Mouse (Mus musculus): ENCODE measurements at regions not wholly inside any gene's neighbourhood (a gene's known extent, or its start where the extent isn't known, plus 50 kb on each side); places are given as distances from the start of the nearest gene placed in this dataset.

DNA sequence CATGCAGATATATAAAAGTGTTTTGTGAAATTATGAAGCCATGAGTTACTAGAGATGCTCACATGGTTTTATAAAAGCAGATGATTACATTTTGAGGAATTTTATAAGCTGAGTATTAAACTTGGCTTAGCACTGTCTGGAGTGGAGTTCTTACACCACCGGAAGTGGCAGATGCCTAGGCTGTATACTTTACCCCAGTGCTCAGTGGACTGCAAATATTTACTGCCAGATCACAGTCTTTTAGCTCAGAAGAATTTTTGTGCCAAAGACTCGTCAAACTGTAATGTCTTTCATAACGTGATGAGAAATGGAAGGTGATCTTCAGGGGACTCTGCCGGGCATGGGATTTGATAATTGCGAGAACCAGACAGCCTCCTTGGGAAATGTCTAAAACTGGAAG, 136.1 kb upstream of the 9330182O14Rik start:
- no peaks in the 10 kb centered on the region for H3K4me1 ChIP-seq (ENCODE audit: control insufficient read depth, insufficient read depth, low read length)
- H3K27ac ChIP-seq (ENCODE audit: low read depth, low read length): no peak overlapping the region
- ATAC-seq (ENCODE audit: low FRiP score) (no peak), DNase-seq (ENCODE audit: low spot score, missing footprints) (no peak)
- WGBS: 84% methylated on average over 5 of the region's 5 CpGs
- no peak overlapping the region for H3K9ac ChIP-seq (ENCODE audit: low read length)
- H3K36me3 ChIP-seq (ENCODE audit: control insufficient read depth, insufficient read depth, low read length): no peaks in the 10 kb centered on the region
- H3K4me3 ChIP-seq (ENCODE audit: low read depth, low read length): no peak overlapping the region
- no peaks in the 10 kb centered on the region for H3K9me3 ChIP-seq (ENCODE audit: control insufficient read depth, low read length)
- H3K27me3 ChIP-seq (ENCODE audit: control insufficient read depth, insufficient read depth, low read length): no peaks in the 10 kb centered on the region
- no peak overlapping the region for H3K4me2 ChIP-seq

DNA sequence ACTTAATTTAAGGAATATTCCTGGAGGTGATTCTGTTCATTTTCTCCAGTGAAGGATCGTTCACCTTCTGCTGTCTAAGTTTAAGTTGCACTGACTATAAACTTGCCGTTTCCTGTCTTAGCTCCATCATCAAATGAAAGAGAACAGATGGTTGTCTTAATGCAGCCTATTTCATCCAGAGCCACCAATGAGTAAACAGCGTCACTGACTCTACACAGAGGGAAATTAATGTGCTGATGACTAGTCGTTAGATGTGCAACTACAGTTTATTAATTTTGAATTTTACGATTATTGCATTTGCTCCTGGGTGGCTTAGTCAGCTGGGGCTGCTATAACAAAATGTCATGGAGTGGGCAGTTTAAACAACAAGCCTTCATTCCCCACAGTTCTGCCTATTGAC, 134.1 kb upstream of the 9330182O14Rik start:
- Histone ChIP-seq H3K9ac (ENCODE audit: low read length) (no peak overlapping the region), H3K4me2 (no peak overlapping the region), H3K27ac (ENCODE audit: low read depth, low read length) (no peak overlapping the region), H3K36me3 (ENCODE audit: control insufficient read depth, insufficient read depth, low read length) (no peaks in the 10 kb centered on the region), H3K27me3 (ENCODE audit: control insufficient read depth, insufficient read depth, low read length) (no peaks in the 10 kb centered on the region), H3K4me3 (ENCODE audit: low read depth, low read length) (no peak overlapping the region), H3K4me1 (ENCODE audit: control insufficient read depth, insufficient read depth, low read length) (no peaks in the 10 kb centered on the region), H3K9me3 (ENCODE audit: control insufficient read depth, low read length) (no peaks in the 10 kb centered on the region)
- no peak for DNase-seq (ENCODE audit: low spot score, missing footprints)
- 92% methylated on average over 5 of the region's 5 CpGs for WGBS
- ATAC-seq (ENCODE audit: low FRiP score): no peak

DNA sequence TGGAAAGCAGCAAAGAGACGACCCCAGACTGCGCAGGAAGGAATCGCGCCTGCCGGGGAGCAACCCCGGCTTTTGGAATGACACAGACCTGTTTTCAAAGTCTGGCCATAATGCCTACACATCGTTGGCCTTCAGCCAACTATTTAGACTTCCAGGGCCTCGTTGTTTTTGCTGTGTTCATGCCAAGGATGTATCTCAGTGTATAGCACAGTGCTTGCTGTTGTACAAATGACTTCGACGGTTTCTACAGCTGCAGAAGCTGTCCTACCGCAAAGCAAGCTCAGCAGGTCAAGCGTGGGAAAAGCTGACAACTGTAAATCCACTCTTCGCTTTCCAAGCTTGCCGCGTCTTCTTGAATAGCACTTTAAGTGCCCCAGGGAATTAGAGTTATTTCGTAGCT, 129.1 kb upstream of the 9330182O14Rik start:
- Histone ChIP-seq H3K36me3 (ENCODE audit: control insufficient read depth, insufficient read depth, low read length) (no peaks in the 10 kb centered on the region), H3K9ac (ENCODE audit: low read length) (no peak overlapping the region), H3K27me3 (ENCODE audit: control insufficient read depth, insufficient read depth, low read length) (no peaks in the 10 kb centered on the region), H3K4me2 (no peak overlapping the region), H3K4me3 (ENCODE audit: low read depth, low read length) (no peak overlapping the region), H3K27ac (ENCODE audit: low read depth, low read length) (no peak overlapping the region), H3K9me3 (ENCODE audit: control insufficient read depth, low read length) (no peaks in the 10 kb centered on the region), H3K4me1 (ENCODE audit: control insufficient read depth, insufficient read depth, low read length) (no peaks in the 10 kb centered on the region; the same call in 1 of the 2 replicates)
- no peak for ATAC-seq (ENCODE audit: low FRiP score)
- 89% methylated on average over 16 of the region's 16 CpGs for WGBS
- DNase-seq (ENCODE audit: low spot score, missing footprints): no peak

DNA sequence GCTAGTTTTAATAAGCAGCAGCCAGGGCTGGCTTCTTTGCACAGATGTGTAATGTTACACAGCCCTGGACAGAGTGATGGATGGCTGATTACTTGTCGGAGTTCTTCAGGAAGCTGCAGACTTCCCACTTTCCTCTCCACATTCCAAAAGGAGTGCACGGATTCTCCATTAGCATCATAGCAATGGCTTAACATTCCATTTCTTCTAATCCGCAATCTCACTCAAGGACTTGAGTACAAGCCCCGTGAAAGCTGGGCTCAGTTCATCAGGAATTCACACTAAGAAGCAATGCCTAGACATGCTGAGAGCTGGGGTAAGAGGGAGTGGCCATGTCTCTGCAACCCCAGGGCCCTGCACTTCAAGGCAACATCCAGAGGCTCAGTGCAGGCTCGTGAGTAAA, 126.3 kb upstream of the 9330182O14Rik start:
- ATAC-seq (ENCODE audit: low FRiP score) (no peak), DNase-seq (ENCODE audit: low spot score, missing footprints) (peak; percentile 86)

DNA sequence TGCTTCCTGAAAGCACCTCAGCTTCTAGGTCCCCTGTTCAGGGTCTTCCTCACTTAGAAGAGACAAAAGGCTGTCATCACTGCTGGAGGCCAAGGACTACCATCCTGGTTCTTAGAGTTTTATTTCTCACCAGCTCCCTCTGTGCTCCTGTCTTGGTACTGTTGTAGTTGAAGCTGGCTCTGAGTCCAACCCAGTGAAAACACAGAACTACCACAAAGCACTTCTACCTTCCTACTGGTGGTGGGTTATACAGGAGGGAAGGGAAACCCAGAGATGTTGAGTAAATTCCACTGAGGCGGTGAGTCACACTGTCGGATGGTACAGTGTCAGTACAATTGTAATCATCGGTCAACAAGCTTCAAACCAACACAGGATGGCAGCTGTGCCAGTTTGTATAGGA, 120.3 kb upstream of the 9330182O14Rik start:
- Histone ChIP-seq H3K4me1 (ENCODE audit: control insufficient read depth, insufficient read depth, low read length) (no peaks in the 10 kb centered on the region), H3K27me3 (ENCODE audit: control insufficient read depth, insufficient read depth, low read length) (no peaks in the 10 kb centered on the region), H3K36me3 (ENCODE audit: control insufficient read depth, insufficient read depth, low read length) (no peaks in the 10 kb centered on the region), H3K9me3 (ENCODE audit: control insufficient read depth, low read length) (no peaks in the 10 kb centered on the region), H3K4me3 (ENCODE audit: low read depth, low read length) (no peak overlapping the region), H3K27ac (ENCODE audit: low read depth, low read length) (no peak overlapping the region), H3K4me2 (no peak overlapping the region), H3K9ac (ENCODE audit: low read length) (no peak overlapping the region)
- 94% methylated on average over 3 of the region's 3 CpGs for WGBS
- DNase-seq (ENCODE audit: low spot score, missing footprints): no peak
- ATAC-seq (ENCODE audit: low FRiP score): no peak

More for the DNA sequence above, 126.3 kb upstream of the 9330182O14Rik start:
- Histone ChIP-seq H3K36me3 (ENCODE audit: control insufficient read depth, insufficient read depth, low read length) (no peaks in the 10 kb centered on the region), H3K4me1 (ENCODE audit: control insufficient read depth, insufficient read depth, low read length) (no peaks in the 10 kb centered on the region; the same call in 1 of the 2 replicates), H3K27me3 (ENCODE audit: control insufficient read depth, insufficient read depth, low read length) (no peaks in the 10 kb centered on the region), H3K9ac (ENCODE audit: low read length) (no peak overlapping the region), H3K9me3 (ENCODE audit: control insufficient read depth, low read length) (no peaks in the 10 kb centered on the region), H3K4me2 (no peak overlapping the region), H3K4me3 (ENCODE audit: low read depth, low read length) (no peak overlapping the region), H3K27ac (ENCODE audit: low read depth, low read length) (no peak overlapping the region)
- 9% methylated on average over 5 of the region's 5 CpGs for WGBS

DNA sequence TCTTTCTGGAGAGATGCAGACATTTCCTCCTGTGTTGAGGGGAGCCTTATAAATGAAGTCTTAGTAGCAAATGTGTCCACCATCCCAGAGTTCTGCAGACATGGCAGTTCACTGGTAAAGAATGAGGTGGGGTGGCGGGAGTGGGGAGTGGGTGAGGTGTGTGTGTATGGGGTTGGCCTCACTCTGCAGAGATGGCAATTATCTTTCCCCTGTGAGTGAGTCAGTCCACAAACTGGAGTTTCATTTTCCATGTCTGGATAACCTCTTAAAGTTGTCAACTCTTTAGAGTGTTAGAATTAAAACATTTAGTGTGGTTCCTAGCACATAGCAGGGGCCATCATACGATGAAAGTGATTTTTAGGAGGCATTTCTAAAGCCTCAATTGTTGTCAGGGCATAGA, 117.1 kb upstream of the 9330182O14Rik start:
- Histone ChIP-seq H3K4me2 (no peak overlapping the region), H3K4me1 (ENCODE audit: control insufficient read depth, insufficient read depth, low read length) (no peaks in the 10 kb centered on the region), H3K9me3 (ENCODE audit: control insufficient read depth, low read length) (no peaks in the 10 kb centered on the region), H3K27ac (ENCODE audit: low read depth, low read length) (no peak overlapping the region), H3K4me3 (ENCODE audit: low read depth, low read length) (no peak overlapping the region), H3K36me3 (ENCODE audit: control insufficient read depth, insufficient read depth, low read length) (no peaks in the 10 kb centered on the region), H3K27me3 (ENCODE audit: control insufficient read depth, insufficient read depth, low read length) (no peaks in the 10 kb centered on the region; the same call in 1 of the 2 replicates), H3K9ac (ENCODE audit: low read length) (no peak overlapping the region)
- WGBS: 82% methylated on average over 2 of the region's 2 CpGs
- ATAC-seq (ENCODE audit: low FRiP score): no peak
- no peak for DNase-seq (ENCODE audit: low spot score, missing footprints)

DNA sequence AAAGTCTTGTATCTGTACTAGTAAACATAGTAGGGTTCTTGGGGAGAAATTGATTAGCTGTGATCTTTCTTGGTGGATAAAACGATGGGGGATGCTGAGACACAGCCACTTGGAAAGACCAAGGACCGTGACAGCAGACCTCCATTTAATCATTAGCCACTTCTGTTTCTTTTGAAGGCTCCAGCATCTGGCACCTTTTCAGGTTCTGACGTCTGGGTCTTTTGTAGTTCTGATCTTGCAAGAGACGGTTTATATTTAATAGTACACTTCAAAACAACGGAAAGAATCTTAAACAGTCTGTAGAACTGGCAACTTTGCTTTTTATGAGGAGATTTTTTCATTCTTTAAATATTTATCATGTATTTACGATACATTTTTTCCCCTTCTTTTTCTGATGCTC, 116.6 kb upstream of the 9330182O14Rik start:
- Histone ChIP-seq H3K4me2 (no peak overlapping the region), H3K4me3 (ENCODE audit: low read depth, low read length) (no peak overlapping the region), H3K36me3 (ENCODE audit: control insufficient read depth, insufficient read depth, low read length) (no peaks in the 10 kb centered on the region), H3K9ac (ENCODE audit: low read length) (no peak overlapping the region), H3K9me3 (ENCODE audit: control insufficient read depth, low read length) (no peaks in the 10 kb centered on the region), H3K27me3 (ENCODE audit: control insufficient read depth, insufficient read depth, low read length) (no peaks in the 10 kb centered on the region; the same call in 1 of the 2 replicates), H3K27ac (ENCODE audit: low read depth, low read length) (no peak overlapping the region), H3K4me1 (ENCODE audit: control insufficient read depth, insufficient read depth, low read length) (no peaks in the 10 kb centered on the region)
- 26% methylated on average over 6 of the region's 6 CpGs for WGBS
- DNase-seq (ENCODE audit: low spot score, missing footprints): no peak
- no peak for ATAC-seq (ENCODE audit: low FRiP score)

DNA sequence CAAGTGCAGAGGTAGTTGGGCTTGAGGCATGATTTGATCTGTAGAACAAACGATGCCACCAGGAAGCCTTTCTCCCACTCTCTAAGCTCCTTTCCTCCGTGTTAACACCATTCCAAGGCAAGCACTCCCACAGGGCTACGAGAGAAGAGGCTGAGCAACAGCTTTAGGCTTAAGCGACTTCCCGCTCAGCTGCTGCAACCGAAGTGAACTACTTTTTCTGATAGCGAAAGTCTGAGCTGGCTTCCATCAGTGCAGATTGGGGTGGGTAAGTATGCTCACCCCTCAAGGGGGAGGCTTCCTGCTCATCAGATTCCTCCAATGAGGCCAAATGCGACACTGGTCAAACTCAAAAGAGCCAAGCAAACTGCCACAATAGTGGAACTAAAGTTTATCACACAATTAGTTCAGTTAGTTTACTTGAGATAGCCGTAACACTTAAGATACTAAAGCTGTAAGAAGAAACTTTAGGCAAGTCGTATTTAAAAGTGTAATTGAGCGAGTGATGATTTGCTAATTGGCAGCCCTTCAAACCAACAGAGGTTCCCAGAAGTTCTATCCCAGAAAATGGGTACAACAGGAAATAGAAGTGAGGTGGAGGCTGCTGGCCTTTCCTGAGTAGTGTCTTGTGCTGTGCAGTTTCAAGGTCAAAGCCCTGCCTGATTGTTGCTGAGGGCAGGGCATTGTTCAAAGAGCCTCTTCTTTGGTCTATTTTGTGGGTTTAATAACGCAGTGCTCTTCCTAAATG, 115.9 kb upstream of the 9330182O14Rik start:
- Histone ChIP-seq H3K36me3 (ENCODE audit: control insufficient read depth, insufficient read depth, low read length) (no peaks in the 10 kb centered on the region), H3K4me1 (ENCODE audit: control insufficient read depth, insufficient read depth, low read length) (no peaks in the 10 kb centered on the region), H3K9me3 (ENCODE audit: control insufficient read depth, low read length) (no peaks in the 10 kb centered on the region), H3K9ac (ENCODE audit: low read length) (no peak overlapping the region), H3K27me3 (ENCODE audit: control insufficient read depth, insufficient read depth, low read length) (no peaks in the 10 kb centered on the region; the same call in 1 of the 2 replicates), H3K4me3 (ENCODE audit: low read depth, low read length) (no peak overlapping the region), H3K4me2 (no peak overlapping the region; the same call in 1 of the 2 replicates), H3K27ac (ENCODE audit: low read depth, low read length) (no peak overlapping the region)
- WGBS: 21% methylated on average over 12 of the region's 12 CpGs
- peak; percentile 89 for DNase-seq (ENCODE audit: low spot score, missing footprints)
- ATAC-seq (ENCODE audit: low FRiP score): peak; percentile 38; the same call in 1 of the 2 replicates

DNA sequence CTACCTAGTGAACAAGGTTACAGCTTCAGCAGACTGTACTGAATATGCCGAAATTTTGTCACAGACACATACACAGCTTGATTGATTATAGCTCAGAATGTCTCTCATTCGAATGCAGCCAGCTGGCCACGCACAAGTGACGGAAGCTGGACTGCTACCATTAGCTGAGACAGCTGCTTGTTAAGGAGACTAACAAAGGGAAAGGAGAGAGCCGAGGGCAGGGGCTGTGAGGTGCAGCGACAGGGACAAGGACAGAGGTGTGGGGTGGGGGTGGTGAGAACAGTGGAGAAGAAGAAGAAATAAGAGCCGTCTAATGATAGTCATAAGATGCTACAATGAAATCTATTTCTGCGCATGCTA, 115.4 kb upstream of the 9330182O14Rik start:
- H3K9ac ChIP-seq (ENCODE audit: low read length): no peak overlapping the region
- H3K27me3 ChIP-seq (ENCODE audit: control insufficient read depth, insufficient read depth, low read length): no peaks in the 10 kb centered on the region; the same call in 1 of the 2 replicates
- no peak overlapping the region for H3K4me2 ChIP-seq
- H3K4me1 ChIP-seq (ENCODE audit: control insufficient read depth, insufficient read depth, low read length): no peaks in the 10 kb centered on the region
- DNase-seq (ENCODE audit: low spot score, missing footprints): no peak
- no peaks in the 10 kb centered on the region for H3K36me3 ChIP-seq (ENCODE audit: control insufficient read depth, insufficient read depth, low read length)
- 43% methylated on average over 8 of the region's 8 CpGs for WGBS
- no peaks in the 10 kb centered on the region for H3K9me3 ChIP-seq (ENCODE audit: control insufficient read depth, low read length)
- no peak overlapping the region for H3K27ac ChIP-seq (ENCODE audit: low read depth, low read length)
- peak; percentile 72; the same call in 1 of the 2 replicates for ATAC-seq (ENCODE audit: low FRiP score)
- H3K4me3 ChIP-seq (ENCODE audit: low read depth, low read length): no peak overlapping the region
